Mouse (Mus musculus): Measurements from ENCODE around the gene Sdc4. TPM values are rescaled to one million over a fixed set of nuclear protein-coding genes. Genes with fewer than 3 reads are reported as not detected.

Gene Sdc4
- polyA plus RNA-seq, 1 experiment from 2014 or later = 178 TPM

GRCm38 (mm10) chr2:164436215-164436913 is 7.3 kb downstream of the Sdc4 start:
- ATAC-seq (ENCODE audit: borderline replicate concordance, extremely low read depth, low FRiP score, low TSS enrichment) = no peak
- Histone ChIP-seq H3K9me3 (no peaks in the 10 kb centered on the region), H3K4me3 (no peak overlapping the region), H3K27me3 (no peaks in the 10 kb centered on the region), H3K4me1 (peaks cover 94% of the 10 kb centered on the region), H3K4me2 (peak overlapping the region; percentile 17; the same call in 1 of the 2 replicates), H3K36me3 (no peaks in the 10 kb centered on the region), H3K9ac (no peak overlapping the region), H3K27ac (peak overlapping the region; percentile 35; the same call in 1 of the 2 replicates)
- 23% methylated on average over 8 of the region's 8 CpGs for WGBS

GRCm38 (mm10) chr2:164435216-164436090 is 8.2 kb downstream of the Sdc4 start:
- Histone ChIP-seq H3K27ac (peak overlapping the region; percentile 12; the same call in 1 of the 2 replicates), H3K4me1 (peaks cover 94% of the 10 kb centered on the region), H3K4me3 (no peak overlapping the region), H3K4me2 (no peak overlapping the region), H3K36me3 (no peaks in the 10 kb centered on the region), H3K9me3 (no peaks in the 10 kb centered on the region), H3K27me3 (no peaks in the 10 kb centered on the region), H3K9ac (no peak overlapping the region)
- 37% methylated on average over 5 of the region's 5 CpGs for WGBS
- no peak for ATAC-seq (ENCODE audit: borderline replicate concordance, extremely low read depth, low FRiP score, low TSS enrichment)

- H3K4me3 ChIP-seq = no peak overlapping the region
- H3K27me3 ChIP-seq = no peaks in the 10 kb centered on the region
- no peak overlapping the region for H3K27ac ChIP-seq
- no peak for ATAC-seq (ENCODE audit: borderline replicate concordance, extremely low read depth, low FRiP score, low TSS enrichment)
- H3K9me3 ChIP-seq = no peaks in the 10 kb centered on the region
- no peak overlapping the region for H3K9ac ChIP-seq
- H3K4me2 ChIP-seq = no peak overlapping the region
- no peaks in the 10 kb centered on the region for H3K36me3 ChIP-seq
- H3K4me1 ChIP-seq = peaks cover 92% of the 10 kb centered on the region
- 42% methylated on average over 3 of the region's 3 CpGs for WGBS
These were observed 9.0 kb downstream of the Sdc4 start for GRCm38 (mm10) chr2:164434681-164435080.

- Histone ChIP-seq H3K27me3 (no peaks in the 10 kb centered on the region), H3K4me2 (peak overlapping the region; percentile 25), H3K4me1 (peaks cover 79% of the 10 kb centered on the region), H3K4me3 (no peak overlapping the region), H3K9ac (no peak overlapping the region), H3K9me3 (no peaks in the 10 kb centered on the region), H3K27ac (peak overlapping the region; percentile 71; the same call in 1 of the 2 replicates), H3K36me3 (peaks cover 13% of the 10 kb centered on the region)
- 63% methylated on average over 9 of the region's 9 CpGs for WGBS
- ATAC-seq (ENCODE audit: borderline replicate concordance, extremely low read depth, low FRiP score, low TSS enrichment) = no peak
These were observed 10.3 kb downstream of the Sdc4 start for GRCm38 (mm10) chr2:164433278-164433895.

- H3K4me2 ChIP-seq = peak overlapping the region; percentile 25
- WGBS = 23% methylated on average over 22 of the region's 22 CpGs
- 0 out of 2 replicates have a peak overlapping the region, but pooled peaks have one; percentile 15 for H3K9ac ChIP-seq
- H3K36me3 ChIP-seq = peaks cover 20% of the 10 kb centered on the region
- no peaks in the 10 kb centered on the region for H3K27me3 ChIP-seq
- H3K9me3 ChIP-seq = no peaks in the 10 kb centered on the region
- ATAC-seq (ENCODE audit: borderline replicate concordance, extremely low read depth, low FRiP score, low TSS enrichment) = 0 out of 2 replicates have a peak, but pooled peaks have one; percentile 21
- peaks cover 74% of the 10 kb centered on the region for H3K4me1 ChIP-seq
- no peak overlapping the region; the same call in 1 of the 2 replicates for H3K4me3 ChIP-seq
- peak overlapping the region; percentile 71 for H3K27ac ChIP-seq
These were observed 11.0 kb downstream of the Sdc4 start for GRCm38 (mm10) chr2:164432541-164433191.

GRCm38 (mm10) chr2:164431676-164432465 is 11.8 kb downstream of the Sdc4 start:
- WGBS = 45% methylated on average over 9 of the region's 9 CpGs
- H3K27ac ChIP-seq = peak overlapping the region; percentile 71
- peaks cover 25% of the 10 kb centered on the region for H3K36me3 ChIP-seq
- peaks cover 66% of the 10 kb centered on the region for H3K4me1 ChIP-seq
- ATAC-seq (ENCODE audit: borderline replicate concordance, extremely low read depth, low FRiP score, low TSS enrichment) = no peak
- H3K4me3 ChIP-seq = no peak overlapping the region
- H3K9me3 ChIP-seq = no peaks in the 10 kb centered on the region
- H3K27me3 ChIP-seq = no peaks in the 10 kb centered on the region
- no peak overlapping the region for H3K9ac ChIP-seq
- H3K4me2 ChIP-seq = peak overlapping the region; percentile 25

- no peak overlapping the region for H3K4me3 ChIP-seq
- no peak; the same call in 1 of the 2 replicates for ATAC-seq (ENCODE audit: borderline replicate concordance, extremely low read depth, low FRiP score, low TSS enrichment)
- H3K27ac ChIP-seq = 0 out of 2 replicates have a peak overlapping the region, but pooled peaks have one; percentile 15
- H3K4me2 ChIP-seq = peak overlapping the region; percentile 26; the same call in 1 of the 2 replicates
- peaks cover 59% of the 10 kb centered on the region for H3K4me1 ChIP-seq
- H3K9ac ChIP-seq = no peak overlapping the region
- no peaks in the 10 kb centered on the region for H3K9me3 ChIP-seq
- no peaks in the 10 kb centered on the region for H3K27me3 ChIP-seq
- peaks cover 30% of the 10 kb centered on the region for H3K36me3 ChIP-seq
- WGBS = 9% methylated on average over 7 of the region's 7 CpGs
These were observed 13.0 kb downstream of the Sdc4 start for GRCm38 (mm10) chr2:164430697-164431096.

GRCm38 (mm10) chr2:164429881-164430615 is 13.6 kb downstream of the Sdc4 start:
- Histone ChIP-seq H3K4me3 (no peak overlapping the region), H3K9me3 (no peaks in the 10 kb centered on the region), H3K9ac (no peak overlapping the region), H3K4me1 (peaks cover 53% of the 10 kb centered on the region), H3K36me3 (peaks cover 36% of the 10 kb centered on the region), H3K27me3 (no peaks in the 10 kb centered on the region), H3K27ac (0 out of 2 replicates have a peak overlapping the region, but pooled peaks have one; percentile 12), H3K4me2 (no peak overlapping the region)
- no peak for ATAC-seq (ENCODE audit: borderline replicate concordance, extremely low read depth, low FRiP score, low TSS enrichment)
- WGBS = 54% methylated on average over 15 of the region's 15 CpGs

- 44% methylated on average over 5 of the region's 5 CpGs for WGBS
- no peak overlapping the region for H3K4me2 ChIP-seq
- H3K9ac ChIP-seq = no peak overlapping the region
- peaks cover 49% of the 10 kb centered on the region for H3K36me3 ChIP-seq
- H3K4me1 ChIP-seq = peaks cover 38% of the 10 kb centered on the region
- no peak for ATAC-seq (ENCODE audit: borderline replicate concordance, extremely low read depth, low FRiP score, low TSS enrichment)
- H3K9me3 ChIP-seq = no peaks in the 10 kb centered on the region
- H3K4me3 ChIP-seq = no peak overlapping the region
- no peaks in the 10 kb centered on the region for H3K27me3 ChIP-seq
- no peak overlapping the region for H3K27ac ChIP-seq
These were observed 15.2 kb downstream of the Sdc4 start for GRCm38 (mm10) chr2:164428451-164428850.

GRCm38 (mm10) chr2:164426952-164427351 is 16.7 kb downstream of the Sdc4 start:
- no peak overlapping the region for H3K4me2 ChIP-seq
- H3K4me3 ChIP-seq = no peak overlapping the region
- peaks cover 50% of the 10 kb centered on the region for H3K36me3 ChIP-seq
- H3K9me3 ChIP-seq = no peaks in the 10 kb centered on the region
- 78% methylated on average over 5 of the region's 5 CpGs for WGBS
- ATAC-seq (ENCODE audit: borderline replicate concordance, extremely low read depth, low FRiP score, low TSS enrichment) = no peak
- H3K27me3 ChIP-seq = no peaks in the 10 kb centered on the region
- H3K4me1 ChIP-seq = peaks cover 23% of the 10 kb centered on the region
- no peak overlapping the region for H3K27ac ChIP-seq
- H3K9ac ChIP-seq = no peak overlapping the region
